Mouse (Mus musculus) CH12.LX (cell line): Measurements from ENCODE around the gene Agpat3.

ENCODE experiments used
- CTCF ChIP-seq, 2 experiments: IDR thresholded peaks in 1 of 2; conservative IDR thresholded peaks in 1 of 2; 2 replicates each; pipeline ENCODE4 v1.5.1; 2011 to 2012; ENCODE audit warnings: low read depth in 2 of 2, low read length in 2 of 2, improper control_type of control experiment in 1 of 2, inconsistent platforms in 1 of 2, mild to moderate bottlenecking in 1 of 2, moderate library complexity in 1 of 2
- E2F4 ChIP-seq: IDR thresholded peaks from 2 replicates; pipeline ENCODE4 v1.6.1; 2011; ENCODE audit warnings: low read depth, low read length, improper control_type of control experiment; ENCODE audit not compliant: insufficient replicate concordance
- ELF1 ChIP-seq: IDR thresholded peaks from 2 replicates; pipeline ENCODE4 v1.6.1; 2014; ENCODE audit warnings: low read depth, mild to moderate bottlenecking, inconsistent platforms, low read length, improper control_type of control experiment
- NRF1 ChIP-seq: IDR thresholded peaks from 2 replicates; pipeline ENCODE4 v1.6.1; 2014; ENCODE audit warnings: low read depth, mild to moderate bottlenecking, inconsistent platforms, low read length, improper control_type of control experiment, moderate library complexity

DNA sequence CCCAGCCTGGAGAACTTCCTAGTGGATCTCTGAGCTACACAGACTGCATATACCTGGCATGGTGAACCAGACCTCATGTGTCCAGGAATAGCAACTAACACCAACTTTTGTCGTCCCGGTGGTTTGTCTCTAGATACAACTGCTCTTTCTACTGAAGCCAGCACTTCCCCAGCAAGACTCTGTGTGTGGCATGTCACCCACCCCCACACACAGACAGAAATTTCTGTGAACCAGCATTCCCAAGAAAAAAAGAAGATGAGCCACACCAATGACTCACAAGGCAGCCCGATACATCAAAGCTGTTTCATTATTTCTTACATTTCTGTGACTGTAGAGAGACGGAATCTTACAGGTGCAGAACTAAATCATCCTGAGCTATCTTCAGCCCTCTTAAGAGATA is 52.2 kb downstream of the Agpat3 start:
- no peak for TF ChIP-seq ELF1
- TF ChIP-seq CTCF (conservative IDR thresholded peaks at IDR 0.05 in 1 of 2, IDR thresholded peaks at IDR 0.05 in 1 of 2; ENCODE audit: low read depth in 2 of 2, low read length in 2 of 2), result no peak
- no peak for TF ChIP-seq NRF1
- no peak for TF ChIP-seq E2F4
